Mouse (Mus musculus): ENCODE data around the gene Cd101.

The Cd101 gene

GRCm38 (mm10) chr3:101029339-101029738 is at the start of gene Cd101:
TSS of gene Cd101 (minus strand) at chr3:101029556.
- DNase-seq (ENCODE audit: low spot score in 2 of 2) = no peak

- DNase-seq (ENCODE audit: low spot score in 2 of 2) = no peak
These were observed 49.0 kb upstream of the Cd101 start for GRCm38 (mm10) chr3:101078344-101078743.

- no peak for DNase-seq (ENCODE audit: low spot score in 2 of 2)
These were observed 48.3 kb upstream of the Cd101 start for GRCm38 (mm10) chr3:101077710-101078100.

- DNase-seq (ENCODE audit: low spot score in 2 of 2) = no peak
These were observed 47.8 kb upstream of the Cd101 start for GRCm38 (mm10) chr3:101076966-101077709.

- DNase-seq (ENCODE audit: low spot score in 2 of 2) = no peak
These were observed 46.5 kb upstream of the Cd101 start for GRCm38 (mm10) chr3:101075866-101076265.

- DNase-seq (ENCODE audit: low spot score in 2 of 2) = peak; percentile 20 to 33
These were observed 44.0 kb upstream of the Cd101 start for GRCm38 (mm10) chr3:101073384-101073783.

- DNase-seq (ENCODE audit: low spot score in 2 of 2) = no peak
These were observed 43.3 kb upstream of the Cd101 start for GRCm38 (mm10) chr3:101072506-101073215.

- no peak for DNase-seq (ENCODE audit: low spot score in 2 of 2)
These were observed 42.2 kb upstream of the Cd101 start for GRCm38 (mm10) chr3:101071576-101071975.

GRCm38 (mm10) chr3:101070796-101071235 is 41.5 kb upstream of the Cd101 start:
- no peak for DNase-seq (ENCODE audit: low spot score in 2 of 2)

GRCm38 (mm10) chr3:101070230-101070795 is 41.0 kb upstream of the Cd101 start:
- no peak for DNase-seq (ENCODE audit: low spot score in 2 of 2)

GRCm38 (mm10) chr3:101068701-101069100 is 39.3 kb upstream of the Cd101 start:
- DNase-seq (ENCODE audit: low spot score in 2 of 2) = no peak

GRCm38 (mm10) chr3:101066175-101066574 is 36.8 kb upstream of the Cd101 start:
- no peak for DNase-seq (ENCODE audit: low spot score in 2 of 2)

GRCm38 (mm10) chr3:101061865-101062585 is 32.7 kb upstream of the Cd101 start:
- DNase-seq (ENCODE audit: low spot score in 2 of 2) = peak; percentile 47 to 54

- peak; percentile 26 to 29 for DNase-seq (ENCODE audit: low spot score in 2 of 2)
These were observed 29.9 kb upstream of the Cd101 start for GRCm38 (mm10) chr3:101059214-101059613.

- no peak for DNase-seq (ENCODE audit: low spot score in 2 of 2)
These were observed 28.8 kb upstream of the Cd101 start for GRCm38 (mm10) chr3:101058203-101058602.

GRCm38 (mm10) chr3:101055216-101055615 is 25.9 kb upstream of the Cd101 start:
- no peak for DNase-seq (ENCODE audit: low spot score in 2 of 2)

- DNase-seq (ENCODE audit: low spot score in 2 of 2) = no peak
These were observed 22.2 kb upstream of the Cd101 start for GRCm38 (mm10) chr3:101051601-101052000.

- no peak for DNase-seq (ENCODE audit: low spot score in 2 of 2)
These were observed 20.6 kb upstream of the Cd101 start for GRCm38 (mm10) chr3:101049997-101050396.

GRCm38 (mm10) chr3:101048781-101049180 is 19.4 kb upstream of the Cd101 start:
- no peak for DNase-seq (ENCODE audit: low spot score in 2 of 2)

GRCm38 (mm10) chr3:101047586-101048275 is 18.4 kb upstream of the Cd101 start:
- DNase-seq (ENCODE audit: low spot score in 2 of 2) = peak; percentile 83 to 87

GRCm38 (mm10) chr3:101045431-101045830 is 16.1 kb upstream of the Cd101 start:
- no peak for DNase-seq (ENCODE audit: low spot score in 2 of 2)

All from right cerebral cortex, adult 2 months (tissue).